Mouse (Mus musculus) E14TG2a.4 (cell line): Measurements from ENCODE around the gene Dqx1.

Experiments
- CTCF ChIP-seq: conservative IDR thresholded peaks from 2 replicates; pipeline ENCODE4 v1.5.1; 2014; ENCODE audit warnings: low read length
- NANOG ChIP-seq: IDR thresholded peaks from 2 replicates; pipeline ENCODE4 v1.6.1; 2014; ENCODE audit warnings: borderline replicate concordance, low read length, mixed read lengths
- POU5F1 ChIP-seq: IDR thresholded peaks from 2 replicates; pipeline ENCODE4 v1.6.1; 2014; ENCODE audit warnings: low read length, borderline replicate concordance

DNA sequence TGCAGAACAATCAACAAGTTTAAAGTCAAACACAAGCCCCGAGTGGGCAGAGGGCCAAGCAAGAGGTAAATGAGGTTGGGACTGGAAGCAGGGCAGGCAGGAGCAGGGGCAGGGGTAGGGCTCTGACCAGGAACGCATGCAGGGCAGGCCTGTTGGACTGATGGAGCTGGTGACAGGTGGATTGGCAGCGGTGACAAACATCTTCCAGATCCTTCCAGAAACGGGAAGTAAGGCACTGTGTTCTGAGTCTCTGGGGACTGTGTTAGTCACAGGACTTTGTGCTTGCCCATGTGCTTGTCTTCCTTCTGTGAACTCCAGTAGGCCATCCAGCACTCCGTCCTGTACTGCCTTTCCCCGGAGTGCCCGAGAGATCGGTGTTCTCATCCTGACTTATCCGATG, 12.9 kb upstream of the Dqx1 start:
- TF ChIP-seq CTCF (no peak), NANOG (no peak), POU5F1 (no peak)
